Mouse (Mus musculus): ENCODE measurements around the gene Taar7f. TPM values are rescaled to one million over a fixed set of nuclear protein-coding genes. Genes with fewer than 3 reads are reported as not detected.
A peak's percentile ranks its signal among the peaks of the same experiment; 100 is the strongest.
"Not testable (repeated sequence)": the region's sequence is repeated elsewhere in the genome, so short reads cannot be mapped to it uniquely, and the experiment has no call there.

The Taar7f gene
- not detected for total RNA-seq (2021)
- long read RNA-seq, experiment 1, result 0 reads
- long read RNA-seq, experiment 2, result 0 reads

GRCm38 (mm10) chr10:24049210-24049609 is at the start of gene Taar7f:
TSS of gene Taar7f (plus strand) at chr10:24049510.
- intact Hi-C loops (cut with DNase I), result no loop called here

GRCm38 (mm10) chr10:23999639-24000038 is 49.7 kb upstream of the Taar7f start, which contains the start of gene Taar7b:
TSS of gene Taar7b (plus strand) at chr10:23999939.
- no peak for DNase-seq
- intact Hi-C loops (cut with DNase I), result no loop called here

More at GRCm38 (mm10) chr10:24049210-24049609, at the start of gene Taar7f:
- no peak for DNase-seq

GRCm38 (mm10) chr10:24006442-24006841 is 42.9 kb upstream of the Taar7f start:
- intact Hi-C loops (cut with DNase I), result no loop called here
- no peak for DNase-seq

GRCm38 (mm10) chr10:24007034-24007433 is 42.3 kb upstream of the Taar7f start:
- no peak for DNase-seq
- intact Hi-C loops (cut with DNase I), result no loop called here

- intact Hi-C loops (cut with DNase I), result no loop called here
Measured at GRCm38 (mm10) chr10:24008143-24008542, 41.2 kb upstream of the Taar7f start.

GRCm38 (mm10) chr10:24026922-24027321 is 22.4 kb upstream of the Taar7f start, which contains the start of gene Taar7d:
TSS of gene Taar7d (plus strand) at chr10:24027222.
- intact Hi-C loops (cut with DNase I), result no loop called here
- DNase-seq, result no peak

More at GRCm38 (mm10) chr10:24008143-24008542, 41.2 kb upstream of the Taar7f start:
- no peak for DNase-seq

- intact Hi-C loops (cut with DNase I), result no loop called here
- no peak for DNase-seq
Measured at GRCm38 (mm10) chr10:24031347-24031746, 18.0 kb upstream of the Taar7f start.

GRCm38 (mm10) chr10:24037314-24037713 is 12.0 kb upstream of the Taar7f start, which contains the start of gene Taar7e:
TSS of gene Taar7e (plus strand) at chr10:24037614.
- intact Hi-C loops (cut with DNase I), result no loop called here
- no peak for DNase-seq

- DNase-seq, result no peak
- intact Hi-C loops (cut with DNase I), result no loop called here
Measured at GRCm38 (mm10) chr10:24040120-24040869, 9.0 kb upstream of the Taar7f start.

GRCm38 (mm10) chr10:24052039-24052438 is 2.7 kb downstream of the Taar7f start:
- no peak for DNase-seq
- intact Hi-C loops (cut with DNase I), result no loop called here

GRCm38 (mm10) chr10:24058986-24059385 is 9.7 kb downstream of the Taar7f start:
- intact Hi-C loops (cut with DNase I), result no loop called here

GRCm38 (mm10) chr10:24074751-24075150 is 25.4 kb downstream of the Taar7f start:
- DNase-seq; intact Hi-C loops (cut with DNase I): not testable (repeated sequence)

More at GRCm38 (mm10) chr10:24058986-24059385, 9.7 kb downstream of the Taar7f start:
- DNase-seq, result no peak

- intact Hi-C loops (cut with DNase I), result not testable (repeated sequence)
Measured at GRCm38 (mm10) chr10:24076200-24076599, 26.9 kb downstream of the Taar7f start, which contains the start of gene Taar8a. TSS of gene Taar8a (plus strand) at chr10:24076500.

GRCm38 (mm10) chr10:24080166-24080565 is 30.9 kb downstream of the Taar7f start:
- DNase-seq, result peak; percentile 25 to 58
- intact Hi-C loops (cut with DNase I), result loop anchor here (2.0 to 5.0 kb wide), 2 partner anchors 101 to 268 kb away; no protein-coding TSS in a partner anchor

More at GRCm38 (mm10) chr10:24076200-24076599, 26.9 kb downstream of the Taar7f start, which contains the start of gene Taar8a:
- not testable (repeated sequence) for DNase-seq

GRCm38 (mm10) chr10:24085936-24086335 is 36.6 kb downstream of the Taar7f start:
- intact Hi-C loops (cut with DNase I), result no loop called here
- DNase-seq, result no peak

- DNase-seq, result no peak
- intact Hi-C loops (cut with DNase I), result no loop called here
Measured at GRCm38 (mm10) chr10:24086555-24086954, 37.2 kb downstream of the Taar7f start.

GRCm38 (mm10) chr10:24087168-24087567 is 37.9 kb downstream of the Taar7f start:
- intact Hi-C loops (cut with DNase I), result no loop called here
- no peak for DNase-seq

GRCm38 (mm10) chr10:24092194-24092593 is 42.9 kb downstream of the Taar7f start, which contains the start of gene Taar8b:
TSS of gene Taar8b (minus strand) at chr10:24092294.
- DNase-seq, result no peak
- intact Hi-C loops (cut with DNase I), result no loop called here

GRCm38 (mm10) chr10:24097010-24097409 is 47.7 kb downstream of the Taar7f start:
- DNase-seq, result not testable (repeated sequence)

More at GRCm38 (mm10) chr10:24097010-24097409, 47.7 kb downstream of the Taar7f start:
- intact Hi-C loops (cut with DNase I), result not testable (repeated sequence)
